Mouse (Mus musculus): Measurements from ENCODE around the gene Ofcc1.

- TF ChIP-seq CTCF (IDR thresholded peaks at IDR 0.05; ENCODE audit: low read depth) = no peak
- TF ChIP-seq EP300 (IDR thresholded peaks at IDR 0.05; ENCODE audit: low read depth) = no peak
Measured at GRCm38 (mm10) chr13:40070004-40070403, 291.2 kb downstream of the Ofcc1 start.
